Mouse (Mus musculus) myocyte (in vitro differentiated cells): Measurements from ENCODE around the gene Arv1. TPM values are rescaled to one million over a fixed set of nuclear protein-coding genes. Genes with fewer than 3 reads are reported as not detected.

Experiments used
- H3K27me3 ChIP-seq: one replicate; pipeline ENCODE4 v1.6.1; 2011; ENCODE audit not compliant: control insufficient read depth, insufficient read depth, insufficient read length
- H3K36me3 ChIP-seq: one replicate; pipeline ENCODE4 v1.6.1; 2011; ENCODE audit not compliant: control insufficient read depth, insufficient read depth
- H3K4me2 ChIP-seq: one replicate; pipeline ENCODE4 v1.6.1; 2011; ENCODE audit warnings: low read depth, control low read depth
- H3K4me3 ChIP-seq: one replicate; pipeline ENCODE4 v1.5.1; 2011; ENCODE audit warnings: mild to moderate bottlenecking, control low read depth, moderate library complexity
- H3K79me2 ChIP-seq: one replicate; pipeline ENCODE4 v1.6.1; 2011; ENCODE audit not compliant: control insufficient read depth, insufficient read depth
- H3ac ChIP-seq: one replicate; pipeline ENCODE4 v1.6.1; 2011; ENCODE audit not compliant: control insufficient read depth, insufficient read length
- CEBPB ChIP-seq: IDR thresholded peaks from 2 replicates; pipeline ENCODE4 v1.6.1; 2011; ENCODE audit warnings: mild to moderate bottlenecking, moderate library complexity; ENCODE audit not compliant: poor library complexity, insufficient read depth, severe bottlenecking
- E2F4 ChIP-seq: IDR thresholded peaks from one replicate; pipeline ENCODE4 v1.6.1; 2011; ENCODE audit warnings: mild to moderate bottlenecking, control low read depth, moderate library complexity; ENCODE audit not compliant: insufficient read depth
- MAX ChIP-seq: IDR thresholded peaks from one replicate; pipeline ENCODE4 v1.6.1; 2011; ENCODE audit warnings: low read depth, mild to moderate bottlenecking, control low read depth
- MYOD1 ChIP-seq, 3 experiments: IDR thresholded peaks; one replicate each; pipeline ENCODE4 v1.6.1; 2011; ENCODE audit warnings: control low read depth in 2 of 3, low read depth in 2 of 3, mild to moderate bottlenecking in 2 of 3, moderate library complexity in 1 of 3; ENCODE audit not compliant: insufficient read length in 2 of 3, control insufficient read depth in 1 of 3
- MYOG ChIP-seq, 3 experiments: IDR thresholded peaks; one replicate each; pipeline ENCODE4 v1.6.1; 2011; ENCODE audit warnings: control low read depth in 2 of 3, low read depth in 2 of 3, mild to moderate bottlenecking in 2 of 3; ENCODE audit not compliant: insufficient read length in 2 of 3, control insufficient read depth in 1 of 3, insufficient read depth in 1 of 3
- POLR2A ChIP-seq: IDR thresholded peaks from one replicate; pipeline ENCODE4 v1.6.1; 2011; ENCODE audit warnings: low read depth, mild to moderate bottlenecking, control low read depth, moderate library complexity; ENCODE audit not compliant: insufficient read length
- POLR2AphosphoS2 ChIP-seq: IDR thresholded peaks from one replicate; pipeline ENCODE4 v1.6.1; 2011; ENCODE audit warnings: low read depth, control low read depth; ENCODE audit not compliant: insufficient read length
- REST ChIP-seq: IDR thresholded peaks from one replicate; pipeline ENCODE4 v1.6.1; 2011; ENCODE audit warnings: mild to moderate bottlenecking, control low read depth, moderate library complexity; ENCODE audit not compliant: insufficient read depth, insufficient read length
- SRF ChIP-seq: IDR thresholded peaks from one replicate; pipeline ENCODE4 v1.6.1; 2011; ENCODE audit warnings: low read depth; ENCODE audit not compliant: control insufficient read depth, insufficient read length
- TCF12 ChIP-seq: IDR thresholded peaks from one replicate; pipeline ENCODE4 v1.6.1; 2011; ENCODE audit warnings: mild to moderate bottlenecking, control low read depth; ENCODE audit not compliant: poor library complexity, insufficient read depth, severe bottlenecking
- TCF3 ChIP-seq: IDR thresholded peaks from one replicate; pipeline ENCODE4 v1.6.1; 2011; ENCODE audit warnings: low read depth, control low read depth; ENCODE audit not compliant: insufficient read length
- USF1 ChIP-seq: IDR thresholded peaks from one replicate; pipeline ENCODE4 v1.6.1; 2011; ENCODE audit warnings: low read depth, mild to moderate bottlenecking, control low read depth, moderate library complexity
- polyA plus RNA-seq: library from polyadenylated mRNA; unstranded; fragments of >200 nt; fragmentation: generic; extraction: Trizol; gene quantifications from one replicate; pipeline ENCODE4 v1.2.1, GENCODE M21; 2012; ENCODE audit warnings: missing spikeins

The Arv1 gene
- polyA plus RNA-seq, 1 experiment = 10.0 TPM

- TF ChIP-seq REST = no peak
- TF ChIP-seq POLR2AphosphoS2 = no peak
- no peak for TF ChIP-seq POLR2A
- no peak for TF ChIP-seq MAX
- TF ChIP-seq MYOG (IDR thresholded peaks at IDR 0.05; ENCODE audit: control insufficient read depth in 1 of 3, insufficient read depth in 1 of 3, insufficient read length in 2 of 3, low read depth in 2 of 3) = no peak
- TF ChIP-seq CEBPB = no peak
- TF ChIP-seq TCF12 = no peak
- no peak for TF ChIP-seq TCF3
- no peak for TF ChIP-seq SRF
- TF ChIP-seq MYOD1 (IDR thresholded peaks at IDR 0.05; ENCODE audit: control insufficient read depth in 1 of 3, insufficient read length in 2 of 3, low read depth in 2 of 3) = no peak
- TF ChIP-seq E2F4 = no peak
- TF ChIP-seq USF1 = no peak
- no peaks in the 10 kb centered on the region for H3K79me2 ChIP-seq
- H3K36me3 ChIP-seq = peaks cover 5% of the 10 kb centered on the region
- no peaks in the 10 kb centered on the region for H3K27me3 ChIP-seq
- H3ac ChIP-seq = no peak overlapping the region
- H3K4me2 ChIP-seq = no peak overlapping the region
- H3K4me3 ChIP-seq = no peak overlapping the region
These were observed 26.4 kb upstream of the Arv1 start for GRCm38 (mm10) chr8:124695424-124696100.

DNA sequence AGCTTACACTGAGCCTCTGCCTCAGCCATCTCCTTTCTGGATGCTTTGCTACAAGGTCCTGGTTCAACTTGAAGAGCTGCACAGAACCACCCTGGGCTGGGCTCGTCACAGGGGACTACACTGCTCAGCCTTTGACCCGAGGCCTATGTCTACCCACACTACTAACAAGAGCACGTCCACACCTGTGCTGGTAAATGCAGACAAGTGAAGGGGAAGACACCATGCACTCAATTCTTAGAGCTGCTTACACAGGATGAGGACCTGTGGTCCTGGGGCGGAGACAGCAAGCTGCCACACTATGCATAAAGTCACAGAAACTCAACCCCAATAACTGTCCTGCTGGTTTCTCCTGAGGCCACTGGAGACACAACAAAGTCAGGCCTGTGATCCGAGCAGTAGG lies 21.7 kb upstream of the Arv1 start:
- Histone ChIP-seq H3K27me3 (no peaks in the 10 kb centered on the region), H3K36me3 (peaks cover 5% of the 10 kb centered on the region), H3K4me2 (no peak overlapping the region), H3K4me3 (no peak overlapping the region), H3K79me2 (no peaks in the 10 kb centered on the region), H3ac (no peak overlapping the region)
- TF ChIP-seq MYOG (IDR thresholded peaks at IDR 0.05; ENCODE audit: control insufficient read depth in 1 of 3, insufficient read depth in 1 of 3, insufficient read length in 2 of 3, low read depth in 2 of 3) (no peak), POLR2AphosphoS2 (no peak), CEBPB (no peak), TCF3 (no peak), POLR2A (no peak), REST (no peak), USF1 (no peak)

GRCm38 (mm10) chr8:124701023-124701422 lies 20.9 kb upstream of the Arv1 start:
- Histone ChIP-seq H3K4me2 (no peak overlapping the region), H3K79me2 (no peaks in the 10 kb centered on the region), H3K27me3 (no peaks in the 10 kb centered on the region), H3K4me3 (no peak overlapping the region), H3K36me3 (peaks cover 10% of the 10 kb centered on the region), H3ac (no peak overlapping the region)
- TF ChIP-seq TCF3 (no peak), MYOG (IDR thresholded peaks at IDR 0.05; ENCODE audit: control insufficient read depth in 1 of 3, insufficient read depth in 1 of 3, insufficient read length in 2 of 3, low read depth in 2 of 3) (no peak), POLR2AphosphoS2 (no peak), POLR2A (no peak), MAX (no peak), MYOD1 (IDR thresholded peaks at IDR 0.05; ENCODE audit: control insufficient read depth in 1 of 3, insufficient read length in 2 of 3, low read depth in 2 of 3) (no peak), USF1 (no peak), TCF12 (no peak)

DNA sequence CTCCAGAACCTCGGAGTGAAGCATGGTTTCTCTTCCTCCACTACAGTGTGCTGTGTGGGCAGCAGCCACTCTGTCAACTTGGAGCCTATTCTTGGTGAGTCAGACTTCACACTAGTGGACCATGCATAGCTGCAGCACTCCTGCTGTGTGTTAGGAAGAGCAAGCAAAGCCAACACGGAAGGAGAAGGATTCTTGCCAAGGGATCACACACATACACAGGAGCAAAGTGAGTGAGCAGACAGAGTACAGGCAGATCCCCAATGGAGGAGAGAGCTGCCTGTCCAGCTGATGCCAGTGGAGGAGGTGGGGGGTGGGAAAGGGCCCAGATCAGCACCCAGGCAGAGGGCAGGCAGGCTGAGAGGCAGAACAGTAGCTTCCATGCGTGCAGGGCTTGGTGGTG lies 19.8 kb upstream of the Arv1 start:
- H3K4me3 ChIP-seq = no peak overlapping the region
- no peak overlapping the region for H3ac ChIP-seq
- peaks cover 12% of the 10 kb centered on the region for H3K36me3 ChIP-seq
- H3K4me2 ChIP-seq = no peak overlapping the region
- H3K27me3 ChIP-seq = no peaks in the 10 kb centered on the region
- H3K79me2 ChIP-seq = no peaks in the 10 kb centered on the region
- no peak for TF ChIP-seq TCF12
- TF ChIP-seq SRF = no peak
- no peak for TF ChIP-seq REST
- TF ChIP-seq MYOG (IDR thresholded peaks at IDR 0.05; ENCODE audit: control insufficient read depth in 1 of 3, insufficient read depth in 1 of 3, insufficient read length in 2 of 3, low read depth in 2 of 3) = no peak
- TF ChIP-seq TCF3 = no peak
- TF ChIP-seq CEBPB = no peak
- no peak for TF ChIP-seq MYOD1 (IDR thresholded peaks at IDR 0.05; ENCODE audit: control insufficient read depth in 1 of 3, insufficient read length in 2 of 3, low read depth in 2 of 3)
- no peak for TF ChIP-seq POLR2A
- TF ChIP-seq POLR2AphosphoS2 = no peak
- TF ChIP-seq E2F4 = no peak
- no peak for TF ChIP-seq USF1
- TF ChIP-seq MAX = no peak

- Histone ChIP-seq H3K36me3 (peaks cover 12% of the 10 kb centered on the region), H3K79me2 (no peaks in the 10 kb centered on the region), H3ac (no peak overlapping the region), H3K4me3 (no peak overlapping the region), H3K4me2 (no peak overlapping the region), H3K27me3 (no peaks in the 10 kb centered on the region)
- no peak for TF ChIP-seq CEBPB
- no peak for TF ChIP-seq SRF
- no peak for TF ChIP-seq TCF12
- no peak for TF ChIP-seq E2F4
- TF ChIP-seq MAX = no peak
- no peak for TF ChIP-seq POLR2A
- no peak for TF ChIP-seq TCF3
- no peak for TF ChIP-seq REST
- no peak for TF ChIP-seq MYOD1 (IDR thresholded peaks at IDR 0.05; ENCODE audit: control insufficient read depth in 1 of 3, insufficient read length in 2 of 3, low read depth in 2 of 3)
- TF ChIP-seq USF1 = no peak
These were observed 18.4 kb upstream of the Arv1 start for GRCm38 (mm10) chr8:124703526-124703925.
